Mouse (Mus musculus) central nervous system, embryonic 14 days (tissue): ENCODE results near the gene Nt5c. TPM values are rescaled to one million over a fixed set of nuclear protein-coding genes. Genes with fewer than 3 reads are reported as not detected.

Source experiments
- polyA plus RNA-seq: library from polyadenylated mRNA; depleted of rRNA; stranded (reverse); fragments of >200 nt; gene quantifications from 2 replicates; pipeline ENCODE4 v1.2.3, GENCODE M21; 2012; rRNA removed

The Nt5c gene
- polyA plus RNA-seq, result 80.7 and 82.5 TPM in 2 replicates

GRCm38 (mm10) chr11:115491356-115492083 lies at the start of gene Nt5c:
Gene Nt5c, minus strand, starts transcription at chr11:115491862.

GRCm38 (mm10) chr11:115536038-115536681 lies 44.5 kb upstream of the Nt5c start, which contains the start of gene Sumo2:
Gene Sumo2, minus strand, starts transcription at chr11:115536276.

DNA sequence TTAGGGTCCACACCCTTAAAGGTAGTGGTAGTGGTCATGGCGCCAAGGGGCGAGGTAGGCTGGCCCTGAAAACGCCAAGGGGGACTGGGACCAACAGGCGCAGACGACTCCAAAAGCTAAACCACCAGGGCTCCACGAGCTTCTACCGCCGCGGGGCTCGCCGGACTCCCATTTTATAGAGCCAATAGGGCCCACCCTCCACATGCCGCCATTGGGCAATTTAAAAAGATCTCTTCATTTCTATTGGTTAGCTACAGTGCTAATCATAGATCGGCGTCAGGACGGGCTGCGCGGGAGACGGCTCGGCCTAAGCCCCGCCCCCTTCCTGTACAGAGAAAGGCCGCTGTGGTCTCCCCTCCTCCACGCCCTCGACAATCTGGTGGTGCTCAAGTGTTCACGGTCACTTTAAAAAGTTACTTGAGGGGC lies 22.6 kb upstream of the Nt5c start, which contains the start of gene Jpt1:
TSS of gene Jpt1 (minus strand) at position 150 of the 426 bp plus-strand sequence.

GRCm38 (mm10) chr11:115475025-115475757 lies 16.5 kb downstream of the Nt5c start, which contains the start of gene Armc7:
Gene Armc7, plus strand, starts transcription at chr11:115475667.

GRCm38 (mm10) chr11:115462243-115462891 lies 29.3 kb downstream of the Nt5c start, which contains the start of gene Slc16a5:
Gene Slc16a5, plus strand, starts transcription at chr11:115462474.

Other genes with a start within 250 kb of the Nt5c start
- 0.96 and 1.0 TPM in 2 replicates for gene Grin2c, start 224.6 kb downstream of the Nt5c start, polyA plus RNA-seq
- 26.5 and 29.2 TPM in 2 replicates for gene Fdxr, start 214.8 kb downstream of the Nt5c start, polyA plus RNA-seq
- gene Fads6, start 194.2 kb downstream of the Nt5c start, polyA plus RNA-seq, result 1.8 and 2.4 TPM in 2 replicates
- 0.10 TPM in 2 replicates for gene Otop2, start 184.7 kb downstream of the Nt5c start, polyA plus RNA-seq
- 0.05 TPM in 2 replicates for gene Ush1g, start 169.8 kb downstream of the Nt5c start, polyA plus RNA-seq
- 0.36 and 0.41 TPM in 2 replicates for gene Otop3, start 157.1 kb downstream of the Nt5c start, polyA plus RNA-seq
- gene Hid1, start 124.1 kb downstream of the Nt5c start, polyA plus RNA-seq, result 45.1 and 49.4 TPM in 2 replicates
- gene Cdr2l, start 109.9 kb downstream of the Nt5c start, polyA plus RNA-seq, result 34.8 and 35.1 TPM in 2 replicates
- gene Mrpl58, start 88.1 kb downstream of the Nt5c start, polyA plus RNA-seq, result 134 and 152 TPM in 2 replicates
- 497 and 500 TPM in 2 replicates for gene Atp5h, start 71.9 kb downstream of the Nt5c start, polyA plus RNA-seq
- gene Kctd2, start 71.7 kb downstream of the Nt5c start, polyA plus RNA-seq, result 51.5 and 51.6 TPM in 2 replicates
- 0.04 and 0.06 TPM in 2 replicates for gene Trim80, start 51.3 kb downstream of the Nt5c start, polyA plus RNA-seq
- 0.18 TPM in 1 of 2 replicates, not detected in the other for gene Slc16a5, start 29.4 kb downstream of the Nt5c start, polyA plus RNA-seq
- 11.7 and 12.9 TPM in 2 replicates for gene Armc7, start 16.2 kb downstream of the Nt5c start, polyA plus RNA-seq
- gene Jpt1, start 22.5 kb upstream of the Nt5c start, polyA plus RNA-seq, result 1,013 and 1,226 TPM in 2 replicates
- gene Sumo2, start 44.4 kb upstream of the Nt5c start, polyA plus RNA-seq, result 662 and 802 TPM in 2 replicates
- 151 and 152 TPM in 2 replicates for gene Nup85, start 72.6 kb upstream of the Nt5c start, polyA plus RNA-seq
- gene Mrps7, start 112.1 kb upstream of the Nt5c start, polyA plus RNA-seq, result 39.4 and 39.7 TPM in 2 replicates
- gene Gga3, start 112.2 kb upstream of the Nt5c start, polyA plus RNA-seq, result 48.1 and 53.0 TPM in 2 replicates
- gene Mif4gd, start 121.1 kb upstream of the Nt5c start, polyA plus RNA-seq, result 19.2 and 23.0 TPM in 2 replicates
- gene Slc25a19, start 136.4 kb upstream of the Nt5c start, polyA plus RNA-seq, result 53.5 and 57.1 TPM in 2 replicates
- 111 and 113 TPM in 2 replicates for gene Grb2, start 216.7 kb upstream of the Nt5c start, polyA plus RNA-seq